Mouse (Mus musculus) cerebellum, postnatal 14 days (tissue): ENCODE data around the gene Cstb.

ENCODE experiments used
- DNase-seq, 2 experiments: peaks; one replicate each; pipeline ENCODE4 v3.0.0; 2021; ENCODE audit warnings: mixed read lengths in 2 of 2

The Cstb gene

DNA sequence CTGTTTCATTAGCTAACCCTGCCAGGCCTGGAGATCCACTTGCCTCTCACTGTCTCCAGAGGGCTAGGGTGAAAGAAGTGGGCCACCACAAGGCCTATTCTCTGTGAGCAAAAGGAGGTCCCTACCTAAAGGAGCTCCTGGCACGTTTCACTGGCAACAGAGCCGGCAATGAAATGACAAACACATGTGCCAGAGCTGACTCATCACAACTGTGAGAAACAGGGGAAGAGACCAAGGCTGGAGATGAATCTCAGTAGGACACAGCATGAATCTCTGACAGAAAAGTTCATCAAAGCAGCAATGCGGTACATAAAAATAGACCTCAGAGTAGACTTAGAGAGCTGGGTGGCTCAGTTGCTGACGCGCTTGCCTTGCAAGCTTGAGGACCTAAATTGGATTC lies 7.6 kb upstream of the Cstb start:
- no peak for DNase-seq

DNA sequence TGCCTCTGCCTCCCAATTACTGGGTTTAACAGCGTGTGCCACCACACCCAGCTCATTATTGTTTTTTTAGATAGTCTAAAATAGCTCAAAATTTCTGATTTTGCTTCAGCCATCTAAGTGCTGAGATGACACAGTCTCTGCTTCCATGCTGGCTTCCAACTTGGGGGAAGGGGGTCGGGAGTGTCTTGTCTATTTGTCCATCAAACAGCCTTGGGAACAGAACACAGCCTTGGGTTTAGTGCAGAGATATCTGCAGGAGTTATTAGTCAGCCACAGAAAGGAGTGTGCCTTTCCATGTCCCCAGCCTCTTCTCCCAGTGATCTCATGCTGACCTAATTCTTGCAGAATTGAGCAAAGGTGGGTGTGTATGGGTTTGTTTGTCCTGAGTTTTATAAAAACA lies 6.7 kb upstream of the Cstb start:
- no peak for DNase-seq

DNA sequence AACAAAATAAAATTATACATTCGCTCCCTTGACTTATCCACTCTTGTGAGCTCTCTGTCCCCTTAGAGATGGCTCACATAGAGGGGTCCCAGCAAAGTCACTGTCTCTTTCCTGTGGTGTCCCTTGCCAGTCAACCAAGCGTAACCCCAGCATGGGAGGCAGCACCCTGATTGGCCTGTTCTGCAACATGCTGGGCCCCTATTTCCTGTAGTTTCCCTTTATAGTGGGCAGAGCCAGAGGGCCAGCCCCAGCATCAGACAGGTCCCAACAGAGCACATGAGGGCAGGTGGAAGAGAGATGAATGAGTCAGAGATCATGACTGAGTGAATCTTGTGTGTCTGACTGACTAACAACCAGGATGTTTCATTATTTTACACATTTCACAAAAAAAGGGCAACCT lies 4.5 kb upstream of the Cstb start:
- DNase-seq: no peak

DNA sequence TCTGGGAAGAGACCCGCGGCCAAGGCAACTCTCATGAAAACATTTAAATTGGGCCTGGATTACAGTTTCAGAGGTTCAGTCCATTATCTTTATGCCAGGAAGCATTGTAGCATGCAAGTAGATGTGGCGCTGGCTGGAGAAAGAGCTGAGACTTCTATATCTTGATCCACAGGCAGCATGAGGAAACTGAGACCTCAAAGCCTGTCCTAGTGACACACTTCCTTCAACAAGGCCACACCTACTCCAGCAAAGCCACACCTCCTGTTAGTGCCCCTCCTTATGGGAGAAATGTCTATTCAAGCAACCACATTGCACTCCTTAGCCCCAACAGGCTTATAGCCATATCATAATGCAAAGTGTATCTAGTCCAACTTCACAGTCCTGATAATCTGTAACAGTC lies 2.9 kb upstream of the Cstb start:
- DNase-seq: no peak

DNA sequence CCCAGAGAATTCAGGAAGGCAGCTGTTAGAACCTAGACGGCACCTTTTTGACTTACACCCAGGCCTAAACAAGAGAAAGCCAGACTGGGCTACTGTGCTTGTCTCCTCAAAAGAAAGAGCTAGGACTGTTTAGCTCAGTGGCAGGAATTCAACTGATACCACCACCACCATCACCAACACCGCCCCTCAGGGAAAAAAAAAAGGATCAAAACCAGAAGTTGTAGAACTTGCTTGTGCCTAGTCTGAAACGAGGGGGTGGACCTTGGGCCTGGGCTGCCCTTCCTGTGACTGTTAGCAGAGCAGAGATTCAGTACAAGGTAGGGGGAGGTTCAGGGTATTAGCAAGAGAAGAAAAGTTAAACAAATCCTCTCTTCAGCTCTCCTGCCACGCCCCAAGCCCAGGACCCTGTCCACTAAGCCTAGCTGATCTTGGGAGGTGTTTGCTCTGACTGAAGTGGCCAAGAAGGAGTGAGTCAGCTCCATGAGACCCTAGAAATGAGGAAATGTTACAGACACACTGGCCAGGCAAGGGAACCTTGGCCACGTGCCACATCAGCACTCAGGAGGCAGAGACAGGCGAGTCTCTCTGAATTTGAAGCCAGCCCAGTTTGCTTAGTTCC lies 757 bp downstream of the Cstb start:
- DNase-seq: peak in 1 of 2 experiments; percentile 47

DNA sequence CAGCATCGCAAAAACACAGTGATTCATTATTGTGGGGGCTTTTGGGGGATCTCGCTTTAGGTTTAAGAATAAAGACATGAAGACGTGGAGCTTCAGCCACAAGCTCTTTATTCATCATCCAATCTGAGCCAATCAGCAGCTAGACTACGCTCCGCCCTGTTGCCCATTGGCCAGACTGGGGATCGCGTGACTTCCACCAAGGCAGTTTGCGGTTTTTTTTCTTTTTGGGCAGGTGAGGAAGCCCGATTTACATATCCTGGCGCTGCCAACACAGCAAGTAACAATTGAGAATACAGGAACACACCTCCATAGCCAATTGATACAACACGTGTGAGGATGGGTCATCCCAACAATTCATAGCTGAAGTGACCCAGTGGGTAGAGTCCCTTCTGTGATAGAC lies 2.6 kb downstream of the Cstb start:
- DNase-seq: no peak

DNA sequence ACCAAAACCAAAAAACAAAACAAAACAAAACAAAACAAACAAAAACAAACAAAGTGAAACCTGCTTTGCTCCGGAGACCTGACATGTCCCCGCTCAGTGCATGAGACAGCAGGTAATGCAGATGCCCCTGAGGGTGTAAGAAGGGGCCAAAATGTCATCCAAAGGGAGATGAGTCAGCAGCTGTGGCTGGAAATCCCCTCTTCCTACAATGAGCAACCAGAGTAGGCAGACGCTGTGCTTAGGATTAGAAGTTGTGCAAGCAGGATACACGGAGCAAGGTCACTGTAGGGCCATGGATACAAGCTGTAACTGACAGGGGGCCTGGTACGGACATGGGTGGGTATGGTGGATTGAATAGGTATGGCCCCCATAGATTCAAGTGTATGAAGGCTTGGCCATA lies 3.7 kb downstream of the Cstb start:
- no peak for DNase-seq

DNA sequence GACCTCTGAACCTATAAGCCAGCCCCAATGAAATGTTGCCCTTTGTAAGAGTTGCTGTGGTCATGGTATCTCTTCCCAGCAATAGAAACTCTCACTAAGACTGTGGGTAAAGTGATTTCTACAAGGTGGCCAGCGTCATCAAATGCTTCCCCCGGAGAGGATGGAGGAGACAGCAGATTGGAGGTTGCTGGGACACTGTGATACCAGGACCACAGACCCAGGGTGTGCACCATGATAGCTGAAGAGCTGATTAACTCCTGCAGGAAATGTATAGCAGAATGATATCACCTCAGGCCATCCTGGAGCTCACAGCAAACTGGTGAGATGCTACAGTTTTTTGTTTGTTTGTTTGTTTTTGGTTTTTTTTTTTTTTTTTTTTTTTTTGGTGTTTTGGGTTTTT lies 4.3 kb downstream of the Cstb start:
- no peak for DNase-seq

DNA sequence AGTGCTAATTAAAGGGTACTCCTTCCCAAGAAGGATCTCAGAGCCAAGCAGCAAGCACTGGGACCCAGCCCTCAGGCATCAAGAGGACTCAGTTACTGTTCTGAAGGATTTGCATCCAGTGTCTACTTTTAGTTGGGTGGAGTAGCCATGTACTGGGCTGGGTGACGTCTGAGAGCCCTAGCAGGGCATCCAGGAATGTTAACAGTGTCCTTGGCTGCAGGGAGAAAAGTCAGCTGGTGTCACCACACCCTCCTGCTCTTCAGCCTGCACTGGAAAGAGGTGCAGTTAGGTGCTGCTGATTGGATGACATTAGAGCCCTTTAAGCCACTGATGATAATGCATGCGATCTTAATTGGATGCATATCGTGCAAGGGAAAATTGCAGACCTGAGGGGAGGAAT lies 7.4 kb downstream of the Cstb start:
- no peak for DNase-seq

DNA sequence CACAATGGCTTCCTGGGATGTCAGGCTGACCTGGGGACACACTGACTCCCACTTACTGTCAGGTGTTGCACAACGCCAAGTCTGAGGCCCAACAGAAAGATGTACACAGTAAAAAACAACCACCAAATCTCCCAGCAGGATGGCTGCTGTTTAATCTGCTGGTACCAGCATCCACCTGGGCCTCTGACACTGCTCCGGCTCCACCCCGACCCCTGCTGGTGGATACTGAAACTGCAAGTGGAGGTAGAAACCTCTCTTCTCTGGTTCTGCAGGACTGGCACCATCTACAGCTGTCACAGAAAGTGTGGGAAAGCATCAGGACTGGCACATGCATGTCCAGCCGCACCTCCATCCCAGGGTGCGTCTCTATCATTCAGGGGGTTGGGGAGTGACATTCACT lies 12.6 kb downstream of the Cstb start:
- DNase-seq: peak; percentile 91 to 96

DNA sequence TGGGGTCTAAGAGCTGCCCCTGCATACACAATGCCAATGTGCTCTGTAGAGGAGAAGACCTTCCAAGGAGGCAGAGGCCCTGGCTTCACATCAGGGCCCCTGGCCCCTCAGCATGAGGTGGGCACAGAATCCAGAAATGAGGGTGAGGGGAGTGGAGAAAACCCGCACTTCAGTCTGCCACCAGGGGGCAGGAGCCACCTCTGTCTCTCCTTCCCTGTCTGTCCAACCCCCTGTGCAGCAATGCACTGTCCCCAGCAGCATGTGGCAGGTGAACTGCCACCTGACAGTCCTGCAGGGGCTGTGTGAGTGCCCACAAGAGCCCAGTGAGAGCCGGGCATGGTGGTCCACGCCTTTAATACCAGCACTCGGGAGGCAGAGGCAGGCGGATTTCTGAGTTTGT lies 14.1 kb downstream of the Cstb start:
- DNase-seq: peak in 1 of 2 experiments; percentile 46

DNA sequence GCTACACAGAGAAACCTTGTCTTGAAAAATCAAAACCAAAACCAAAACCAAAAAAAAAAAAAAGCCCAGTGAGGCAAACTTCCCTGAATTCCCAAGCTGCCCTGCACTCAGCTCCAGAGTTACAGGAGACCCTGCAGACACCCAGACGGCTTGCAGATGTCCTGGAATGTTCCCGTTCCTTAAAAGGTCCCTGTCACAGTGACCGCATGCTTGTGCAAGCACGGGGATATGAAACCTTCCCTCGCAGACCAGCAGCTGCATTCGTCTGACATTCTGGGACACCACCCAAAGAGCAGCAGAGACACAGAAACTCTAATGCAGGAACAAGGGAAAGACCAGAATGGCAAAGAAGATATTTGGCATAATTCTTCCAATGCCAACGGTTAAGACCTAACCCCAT lies 14.5 kb downstream of the Cstb start:
- no peak for DNase-seq

DNA sequence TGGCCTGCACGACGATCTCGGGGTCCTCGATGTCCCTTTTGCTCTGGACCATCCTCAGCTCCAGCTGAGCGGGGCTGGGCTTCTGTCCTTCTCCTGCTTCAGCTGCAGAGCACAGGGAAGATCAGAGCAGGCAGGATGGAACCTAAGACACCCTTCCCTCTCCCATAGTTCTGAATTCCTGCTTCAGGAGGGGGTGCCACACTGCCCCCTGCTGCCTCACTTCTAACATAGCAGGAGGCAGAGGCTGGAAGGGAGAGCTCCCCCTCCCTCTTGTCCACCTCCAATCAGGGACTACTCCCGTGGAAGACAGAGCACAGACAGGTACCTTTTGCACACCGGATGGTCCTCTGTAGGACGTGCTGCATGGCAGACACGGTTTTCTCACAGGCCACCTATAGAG lies 15.3 kb downstream of the Cstb start:
- DNase-seq: peak in 1 of 2 experiments; percentile 48

DNA sequence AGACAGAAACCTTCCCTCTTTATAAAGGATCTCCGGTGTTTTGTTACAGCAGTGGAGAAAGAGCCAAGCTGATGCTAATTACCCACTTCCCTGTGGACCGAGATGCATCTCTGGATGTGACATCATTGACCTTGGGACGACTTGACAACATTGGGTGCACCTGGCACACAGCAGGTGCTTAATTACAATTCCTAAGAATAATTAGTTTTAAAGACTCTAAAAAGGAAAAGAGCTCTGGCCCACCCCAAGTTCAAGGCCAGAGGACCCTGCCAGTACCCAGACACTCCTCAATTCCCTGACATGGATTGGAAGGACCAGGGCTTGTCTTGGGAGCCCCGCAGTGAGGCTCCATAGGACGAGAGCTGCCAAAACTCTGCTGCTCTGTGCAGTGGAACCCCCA lies 16.1 kb downstream of the Cstb start:
- DNase-seq: no peak

DNA sequence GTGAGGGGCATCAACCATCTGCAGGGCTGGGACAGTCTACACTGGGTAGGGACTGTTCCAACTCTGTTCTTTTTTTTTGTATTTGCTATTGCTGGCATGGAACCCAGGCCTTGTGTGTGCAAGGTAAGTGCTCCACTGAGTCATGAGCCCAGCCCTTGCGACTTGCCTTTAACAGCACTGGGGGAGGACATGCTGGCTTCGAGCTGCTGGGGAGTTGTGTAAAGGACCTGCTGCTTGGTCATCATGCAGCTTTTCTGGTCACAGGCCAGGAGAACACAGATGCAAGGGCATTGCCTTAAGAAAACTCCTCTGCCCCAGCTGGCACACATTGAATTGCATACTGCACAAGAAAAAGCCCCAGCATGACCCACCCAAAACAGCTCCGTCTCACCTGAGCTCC lies 16.8 kb downstream of the Cstb start:
- no peak for DNase-seq

DNA sequence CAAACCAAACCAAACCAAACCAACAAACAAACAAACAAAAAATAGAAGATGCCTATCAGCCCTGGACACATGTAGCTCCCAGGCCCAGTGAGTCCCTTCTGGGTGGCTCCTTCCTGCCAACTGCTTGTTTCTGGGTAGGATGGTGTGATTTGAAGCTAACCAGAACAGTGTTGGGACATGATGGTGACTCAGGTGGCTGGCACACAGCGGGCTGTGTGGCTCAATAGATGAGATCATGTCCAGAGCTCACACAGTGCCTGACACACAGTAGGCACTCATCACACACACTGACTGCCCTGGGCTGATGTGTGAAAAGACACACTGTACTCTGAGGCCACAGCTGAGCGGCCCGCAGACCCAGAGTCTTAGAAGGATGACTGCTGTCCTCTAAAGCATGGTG lies 20.7 kb downstream of the Cstb start:
- DNase-seq: no peak

DNA sequence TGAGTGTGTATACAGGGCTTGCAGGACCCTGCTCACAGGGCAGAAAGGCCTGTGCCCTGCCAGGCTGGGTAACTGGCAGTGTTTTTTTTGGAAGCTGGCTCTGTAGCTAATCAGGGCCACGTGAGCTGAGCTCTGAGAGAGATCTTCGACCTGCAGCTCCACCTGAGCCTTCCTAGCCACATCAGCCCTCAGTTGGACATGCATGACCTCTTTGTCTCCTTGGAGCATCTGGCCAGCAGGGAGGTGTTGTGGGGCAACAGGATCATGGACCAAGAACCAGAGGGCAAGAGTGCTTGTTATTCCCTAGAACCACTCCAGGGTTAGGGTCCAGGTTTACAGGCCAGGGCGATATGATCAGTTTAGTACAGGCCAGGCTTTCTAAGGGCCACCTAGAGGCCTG lies 21.9 kb downstream of the Cstb start:
- DNase-seq: no peak

DNA sequence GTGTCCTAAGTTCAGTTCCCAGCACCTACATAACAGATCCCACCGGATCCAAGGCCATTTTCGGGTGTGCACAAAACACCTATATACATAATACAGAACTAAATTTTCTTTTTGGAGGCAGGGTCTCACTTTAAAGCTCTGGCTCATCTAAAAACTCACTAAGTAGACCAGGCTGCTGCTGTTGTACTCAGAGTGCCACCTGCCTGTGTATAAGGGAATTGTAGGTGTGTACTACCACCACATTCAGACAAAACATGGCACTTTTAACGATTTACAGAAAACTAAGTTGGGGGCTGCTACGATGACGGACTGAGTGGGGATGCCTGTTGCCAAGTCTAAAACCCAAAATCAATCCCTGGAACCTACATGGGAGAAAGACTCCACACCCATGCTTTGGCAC lies 25.3 kb downstream of the Cstb start:
- no peak for DNase-seq

DNA sequence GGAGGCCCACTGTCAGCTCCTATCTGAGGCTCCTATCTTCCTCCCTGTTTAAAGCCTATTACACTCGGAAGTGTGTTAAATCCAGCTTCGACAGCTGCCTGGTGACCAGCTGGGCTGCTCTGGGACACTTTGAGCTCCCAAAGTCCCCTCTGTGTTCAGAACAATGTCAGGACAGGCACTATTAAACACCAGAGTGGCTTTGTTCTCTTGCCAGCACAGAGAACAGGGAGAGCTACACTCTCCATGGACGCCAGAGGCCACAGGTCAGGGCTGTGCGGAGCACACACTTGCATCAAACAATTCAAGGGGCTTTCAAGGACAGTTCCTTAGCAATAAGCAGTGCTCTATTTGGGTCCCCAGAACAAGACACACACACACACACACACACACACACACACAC lies 27.2 kb downstream of the Cstb start:
- no peak for DNase-seq

DNA sequence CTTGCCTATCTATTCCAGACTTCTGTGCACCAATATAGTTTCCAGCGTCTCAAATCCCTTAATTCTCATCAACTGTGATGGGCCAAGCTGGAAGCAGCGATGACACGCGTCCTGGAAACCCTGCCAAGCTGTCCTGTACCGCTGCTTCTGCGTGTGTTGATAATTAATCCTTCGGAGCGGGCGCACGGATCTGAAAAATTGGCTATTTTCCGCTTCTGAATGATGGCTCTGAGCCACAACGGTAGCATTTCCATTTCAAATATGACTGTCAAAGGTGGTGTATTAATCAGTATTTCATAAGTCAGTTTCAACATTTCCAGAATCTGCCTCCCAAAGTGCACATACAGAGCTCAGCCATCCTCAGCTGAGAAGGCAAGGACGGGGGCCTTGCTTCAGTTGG lies 31.2 kb downstream of the Cstb start:
- DNase-seq: peak; percentile 50 to 52

DNA sequence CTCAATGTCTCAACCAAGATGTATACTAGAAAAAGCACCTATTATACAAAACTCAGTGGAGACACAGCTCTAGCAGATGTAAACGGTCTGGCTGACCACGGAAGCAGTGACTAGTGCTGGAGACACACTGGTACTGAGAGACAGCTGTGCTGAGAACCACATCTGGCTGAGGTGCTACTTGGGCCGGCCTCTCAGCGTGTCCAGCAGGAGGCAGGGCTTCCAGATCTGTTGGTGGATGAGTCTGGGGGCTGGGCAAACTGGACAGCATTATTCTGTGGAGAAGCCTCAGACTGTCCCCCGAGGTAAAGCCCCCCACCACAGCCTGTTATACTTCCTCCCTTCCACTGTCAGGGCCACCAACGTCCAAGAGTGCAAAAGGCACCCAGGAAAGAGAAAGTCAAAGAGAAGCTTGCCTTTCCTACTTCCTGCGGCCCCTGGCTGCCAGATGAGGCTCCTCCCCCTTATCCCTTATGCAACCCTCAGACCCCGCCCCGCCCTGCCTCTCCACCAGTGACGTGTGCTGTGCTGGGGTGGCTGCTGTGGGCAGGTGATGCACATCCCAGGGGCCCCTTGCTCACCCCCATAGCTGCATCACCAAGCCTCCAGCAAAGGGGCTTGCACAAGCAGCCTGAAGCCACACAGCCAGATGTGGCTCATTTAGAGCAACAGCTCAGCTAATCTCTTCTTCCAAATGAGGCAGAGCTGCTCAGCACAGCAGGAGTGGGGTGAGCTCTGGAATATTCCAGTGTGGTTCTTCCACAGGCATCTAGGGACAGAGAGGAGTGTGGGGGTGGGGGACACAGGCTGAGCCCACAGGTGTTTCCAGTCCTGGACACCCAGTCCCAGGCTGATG lies 32.3 kb downstream of the Cstb start:
- DNase-seq: no peak

DNA sequence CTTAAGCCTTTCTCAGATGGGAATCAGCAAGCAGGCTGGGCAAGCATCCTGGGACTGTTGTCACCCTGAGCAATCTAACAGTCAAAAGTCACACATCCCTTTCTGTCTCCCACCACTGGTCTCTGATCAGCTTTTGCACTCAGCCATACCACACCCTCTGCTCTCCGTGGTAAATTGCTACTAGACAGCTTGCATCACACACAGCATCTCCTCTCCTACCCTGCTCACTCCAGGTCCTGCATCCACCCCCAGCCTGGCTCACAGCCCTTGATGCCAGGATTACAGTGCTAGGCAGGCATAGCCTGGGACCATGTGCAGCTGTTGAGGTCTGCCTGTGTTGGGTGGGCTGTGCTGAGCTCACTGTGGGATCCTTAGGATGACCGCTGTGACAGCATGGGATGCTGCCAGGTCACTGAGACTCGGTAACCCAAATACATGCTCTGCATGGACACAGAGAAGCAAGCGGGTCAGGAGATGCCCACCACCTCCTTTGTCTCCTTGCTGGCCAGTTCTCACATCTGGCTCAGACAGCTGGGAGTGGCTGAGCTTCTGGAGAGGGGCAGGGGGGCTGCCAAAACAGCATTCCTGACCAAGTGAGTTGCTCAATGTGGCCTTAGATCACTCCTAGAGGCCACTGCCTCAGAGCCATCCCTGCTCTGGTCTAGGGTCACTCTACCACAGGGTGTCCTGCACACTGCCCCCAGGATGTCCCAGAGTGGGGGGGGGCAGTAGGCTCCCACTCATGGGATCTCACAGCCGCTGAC lies 33.1 kb downstream of the Cstb start:
- DNase-seq: no peak

DNA sequence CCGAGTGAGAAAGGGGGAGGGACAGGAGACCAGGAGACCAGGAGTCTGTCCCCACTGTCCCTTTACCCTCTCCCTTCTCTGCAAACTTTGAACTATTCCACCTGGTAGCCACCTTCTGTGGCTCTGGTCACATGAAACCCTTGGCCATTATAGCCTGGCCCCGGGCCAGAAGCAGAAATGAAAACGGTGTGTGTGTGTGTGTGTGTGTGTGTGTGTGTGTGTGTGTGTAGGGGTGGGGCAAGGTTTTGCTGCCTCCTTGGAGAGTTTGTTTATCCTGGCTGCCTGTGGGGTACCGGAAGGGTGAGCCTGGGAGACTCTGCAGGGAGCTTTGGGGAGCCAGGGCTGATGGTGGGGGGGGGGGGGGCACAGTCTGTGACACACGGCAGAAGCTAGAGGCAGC lies 35.0 kb downstream of the Cstb start:
- no peak for DNase-seq

DNA sequence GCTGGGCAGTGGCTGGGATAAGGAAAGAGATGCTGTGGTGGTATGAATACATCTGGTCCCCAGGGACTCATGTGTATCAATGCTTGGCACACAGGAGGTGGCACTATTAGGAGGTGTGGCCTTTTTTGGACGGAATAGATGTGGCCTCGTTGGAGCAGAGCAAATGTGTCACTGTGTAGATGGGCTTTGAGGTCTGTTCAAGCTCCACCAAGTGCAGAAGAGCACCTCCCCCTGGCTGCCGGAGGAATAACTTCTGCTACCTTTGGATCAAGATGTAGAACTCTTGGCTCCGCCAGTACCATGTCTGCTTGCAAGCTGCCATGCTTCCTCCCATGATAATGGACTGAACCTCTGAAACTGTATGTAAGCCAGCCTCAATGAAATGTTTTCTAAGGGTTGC lies 36.3 kb downstream of the Cstb start:
- peak in 1 of 2 experiments; percentile 45 for DNase-seq
